Mouse (Mus musculus) cortical plate, adult 2 months (tissue): ENCODE results near the gene Zfp382. TPM values are rescaled to one million over a fixed set of nuclear protein-coding genes. Genes with fewer than 3 reads are reported as not detected.
"Not testable (repeated sequence)": the region's sequence is repeated elsewhere in the genome, so short reads cannot be mapped to it uniquely, and the experiment has no call there.

Experiments used
- H3K27ac ChIP-seq: fragments of 200-500 bp; 2 replicates; pipeline ENCODE4 v1.5.1; 2012; ENCODE audit warnings: low read length, control low read depth, inconsistent platforms; ENCODE audit not compliant: insufficient read depth
- H3K4me1 ChIP-seq: fragments of 200-500 bp; 2 replicates; pipeline ENCODE4 v1.6.1; 2011; ENCODE audit warnings: low read length; ENCODE audit not compliant: control insufficient read depth, insufficient read depth
- H3K4me3 ChIP-seq: fragments of 200-500 bp; 2 replicates; pipeline ENCODE4 v1.5.1; 2011; ENCODE audit warnings: mild to moderate bottlenecking, low read length, control low read depth; ENCODE audit not compliant: insufficient read depth
- CTCF ChIP-seq: fragments of 200-500 bp; IDR thresholded peaks from 2 replicates; pipeline ENCODE4 v1.5.1; 2011; ENCODE audit warnings: mild to moderate bottlenecking, control low read depth, low read length; ENCODE audit not compliant: insufficient read depth; ENCODE audit errors: extremely low read depth
- POLR2A ChIP-seq: fragments of 200-500 bp; IDR thresholded peaks from 2 replicates; pipeline ENCODE4 v1.6.1; 2011; ENCODE audit warnings: mild to moderate bottlenecking, low read length, control low read depth; ENCODE audit not compliant: insufficient read depth; ENCODE audit errors: extremely low read depth
- polyA plus RNA-seq: library from polyadenylated mRNA; depleted of rRNA; stranded (reverse); fragments of >200 nt; gene quantifications from 2 replicates; pipeline ENCODE4 v1.2.3, GENCODE M21; 2012; rRNA removed

Zfp382 gene
- polyA plus RNA-seq, 1 experiment: 10.4 TPM

GRCm38 (mm10) chr7:30170283-30170951, 48.7 kb downstream of the Zfp382 start:
- no peak for TF ChIP-seq POLR2A
- TF ChIP-seq CTCF: no peak
- Histone ChIP-seq H3K4me3 (peak overlapping the region; percentile 63), H3K27ac (no peak overlapping the region), H3K4me1 (peaks cover 3% of the 10 kb centered on the region; the same call in 1 of the 2 replicates)

GRCm38 (mm10) chr7:30176474-30176873, 54.7 kb downstream of the Zfp382 start:
- Histone ChIP-seq H3K4me3 (no peak overlapping the region), H3K4me1 (no peaks in the 10 kb centered on the region), H3K27ac (no peak overlapping the region)
- TF ChIP-seq CTCF (no peak), POLR2A (no peak)

- Histone ChIP-seq H3K27ac (no peak overlapping the region), H3K4me3 (no peak overlapping the region), H3K4me1 (no peaks in the 10 kb centered on the region)
- TF ChIP-seq CTCF (no peak), POLR2A (no peak)
Observed at GRCm38 (mm10) chr7:30178256-30178655, 56.5 kb downstream of the Zfp382 start.

- Histone ChIP-seq H3K27ac (no peak overlapping the region), H3K4me1 (no peaks in the 10 kb centered on the region), H3K4me3 (no peak overlapping the region)
- TF ChIP-seq CTCF (peak; percentile 92), POLR2A (no peak)
Observed at GRCm38 (mm10) chr7:30181308-30181707, 59.6 kb downstream of the Zfp382 start.

GRCm38 (mm10) chr7:30181929-30182328, 60.2 kb downstream of the Zfp382 start:
- not testable (repeated sequence) for H3K4me1 ChIP-seq, H3K27ac ChIP-seq, H3K4me3 ChIP-seq

GRCm38 (mm10) chr7:30183189-30183588, 61.4 kb downstream of the Zfp382 start:
- not testable (repeated sequence) for H3K27ac ChIP-seq, H3K4me1 ChIP-seq, H3K4me3 ChIP-seq

- no peaks in the 10 kb centered on the region for H3K4me1 ChIP-seq
- no peak within 1 kb of the TSS for H3K4me3 ChIP-seq
- no peak within 1 kb of the TSS for H3K27ac ChIP-seq
- TF ChIP-seq POLR2A (no peak), CTCF (no peak)
Observed at GRCm38 (mm10) chr7:30183879-30184289, 62.1 kb downstream of the Zfp382 start, which contains the start of gene Cox7a1. Gene Cox7a1 (plus strand): TSS chr7:30184144.

Other genes starting within 250 kb of the Zfp382 start
- gene Zfp27, start 215.4 kb upstream of the Zfp382 start, polyA plus RNA-seq: 12.0 and 12.5 TPM in 2 replicates
- 9.2 and 9.5 TPM in 2 replicates for gene Zfp383, start 213.7 kb upstream of the Zfp382 start, polyA plus RNA-seq
- 12.5 and 13.1 TPM in 2 replicates for gene Zfp74, start 167.9 kb upstream of the Zfp382 start, polyA plus RNA-seq
- gene Zfp568, start 138.0 kb upstream of the Zfp382 start, polyA plus RNA-seq: 2.1 and 3.0 TPM in 2 replicates
- gene Zfp14, start 70.6 kb upstream of the Zfp382 start, polyA plus RNA-seq: 13.8 and 14.2 TPM in 2 replicates
- gene Zfp82, start 49.0 kb upstream of the Zfp382 start, polyA plus RNA-seq: 2.3 and 2.5 TPM in 2 replicates
- 0.44 and 0.50 TPM in 2 replicates for gene Gm26920, start 31.5 kb upstream of the Zfp382 start, polyA plus RNA-seq
- gene Zfp566, start 31.4 kb upstream of the Zfp382 start, polyA plus RNA-seq: 6.0 and 7.0 TPM in 2 replicates
- 42.8 and 44.9 TPM in 2 replicates for gene Zfp260, start 27.2 kb upstream of the Zfp382 start, polyA plus RNA-seq
- gene Zfp146, start 47.8 kb downstream of the Zfp382 start, polyA plus RNA-seq: 33.5 and 35.2 TPM in 2 replicates
- 7.4 TPM in 2 replicates for gene Cox7a1, start 62.2 kb downstream of the Zfp382 start, polyA plus RNA-seq
- gene Capns1, start 76.9 kb downstream of the Zfp382 start, polyA plus RNA-seq: 254 and 279 TPM in 2 replicates
- 152 and 157 TPM in 2 replicates for gene Polr2i, start 110.0 kb downstream of the Zfp382 start, polyA plus RNA-seq
- gene Tbcb, start 110.3 kb downstream of the Zfp382 start, polyA plus RNA-seq: 136 and 139 TPM in 2 replicates
- gene Ovol3, start 113.8 kb downstream of the Zfp382 start, polyA plus RNA-seq: 0.15 TPM in 1 of 2 replicates, not detected in the other
- 0.19 and 0.38 TPM in 2 replicates for gene Thap8, start 158.2 kb downstream of the Zfp382 start, polyA plus RNA-seq
- 3.2 and 4.1 TPM in 2 replicates for gene Wdr62, start 158.5 kb downstream of the Zfp382 start, polyA plus RNA-seq
- 439 and 458 TPM in 2 replicates for gene Clip3, start 169.8 kb downstream of the Zfp382 start, polyA plus RNA-seq
- 135 and 141 TPM in 2 replicates for gene Alkbh6, start 186.8 kb downstream of the Zfp382 start, polyA plus RNA-seq
- 23.6 and 24.7 TPM in 2 replicates for gene Syne4, start 192.9 kb downstream of the Zfp382 start, polyA plus RNA-seq
- 0.35 and 0.44 TPM in 2 replicates for gene E130208F15Rik, start 199.8 kb downstream of the Zfp382 start, polyA plus RNA-seq
- gene Sdhaf1, start 202.0 kb downstream of the Zfp382 start, polyA plus RNA-seq: 16.9 and 17.4 TPM in 2 replicates
- gene Lrfn3, start 240.8 kb downstream of the Zfp382 start, polyA plus RNA-seq: 20.8 and 21.3 TPM in 2 replicates